Mouse (Mus musculus) limb, embryonic 12.5 days (tissue): ENCODE data around the gene Ncor1. TPM values are rescaled to one million over a fixed set of nuclear protein-coding genes. Genes with fewer than 3 reads are reported as not detected.

Experiments used
- ATAC-seq: fragments of 200-750 bp; cut with Nextera tagmentation; 2 replicates; pipeline ENCODE4 v1.8.0; 2017; ENCODE audit warnings: low read depth, moderate TSS enrichment; ENCODE audit not compliant: insufficient number of reproducible peaks, insufficient read depth, low FRiP score, low TSS enrichment
- H3K27ac ChIP-seq: fragments of 300-500 bp; sonication (generic); 2 replicates; pipeline ENCODE4 v1.5.1; 2016; ENCODE audit warnings: mild to moderate bottlenecking, moderate library complexity
- H3K27me3 ChIP-seq: fragments of 300-500 bp; sonication (generic); 2 replicates; pipeline ENCODE4 v1.6.1; 2016; ENCODE audit warnings: mild to moderate bottlenecking, moderate library complexity
- H3K36me3 ChIP-seq: fragments of 300-500 bp; sonication (generic); 2 replicates; pipeline ENCODE4 v1.6.1; 2016; ENCODE audit warnings: mild to moderate bottlenecking, moderate library complexity
- H3K4me1 ChIP-seq: fragments of 300-500 bp; sonication (generic); replicated peaks from 2 replicates; pipeline ENCODE4 v1.6.1; 2016
- H3K4me2 ChIP-seq: fragments of 300-500 bp; sonication (generic); 2 replicates; pipeline ENCODE4 v1.6.1; 2016; ENCODE audit warnings: mild to moderate bottlenecking, moderate library complexity
- H3K4me3 ChIP-seq: fragments of 300-500 bp; sonication (generic); replicated peaks from 2 replicates; pipeline ENCODE4 v1.5.1; 2016; ENCODE audit warnings: mild to moderate bottlenecking
- H3K9ac ChIP-seq: fragments of 300-500 bp; sonication (generic); replicated peaks from 2 replicates; pipeline ENCODE4 v1.6.1; 2016; ENCODE audit warnings: mild to moderate bottlenecking, moderate library complexity
- H3K9me3 ChIP-seq: fragments of 300-500 bp; sonication (generic); 2 replicates; pipeline ENCODE4 v1.6.1; 2016; ENCODE audit warnings: mild to moderate bottlenecking, moderate library complexity
- WGBS: fragments of 180-500 bp; shearing (Covaris S2); methylation state at CpG from one replicate; pipeline ENCODE4 v1.1.7; 2016; 5-methylcytosine and 5-hydroxymethylcytosine counted together
- polyA plus RNA-seq: library from polyadenylated mRNA; unstranded; fragments of >200 nt; fragmentation: Nextera tagmentation; extraction: Ambion mirVana; gene quantifications from 2 replicates; pipeline ENCODE4 v1.2.1, GENCODE M21; 2016

The Ncor1 gene
- polyA plus RNA-seq, 1 experiment from 2014 or later: 193 TPM

- Histone ChIP-seq H3K4me1 (no peaks in the 10 kb centered on the region), H3K27me3 (no peaks in the 10 kb centered on the region), H3K9ac (no peak overlapping the region), H3K4me2 (no peak overlapping the region), H3K27ac (no peak overlapping the region), H3K4me3 (no peak overlapping the region), H3K36me3 (peaks cover 79% of the 10 kb centered on the region), H3K9me3 (no peaks in the 10 kb centered on the region)
- no peak for ATAC-seq
- WGBS: 66% methylated on average over 4 of the region's 4 CpGs
Observed at GRCm38 (mm10) chr11:62351948-62352347, 106.4 kb downstream of the Ncor1 start.

DNA sequence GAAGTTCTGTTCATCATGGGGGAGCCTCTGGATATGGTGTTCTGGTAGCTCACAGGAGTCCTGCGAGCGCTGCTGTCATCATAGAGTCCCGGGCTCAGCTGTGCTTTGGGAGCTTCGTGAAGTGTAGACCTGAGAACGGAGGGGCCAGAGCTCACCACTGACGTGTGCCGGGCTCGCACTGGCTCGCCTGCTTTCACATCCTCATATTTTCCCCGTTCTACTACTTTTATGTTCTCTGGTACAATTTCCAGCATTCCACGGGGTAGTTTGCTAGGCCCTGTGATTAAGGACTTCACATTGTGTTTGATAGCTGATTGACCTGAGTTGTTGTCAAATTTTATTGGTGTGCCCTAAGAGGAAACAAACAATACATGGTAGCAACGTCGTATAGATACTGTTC, 115.3 kb downstream of the Ncor1 start:
- H3K9ac ChIP-seq: no peak overlapping the region
- no peaks in the 10 kb centered on the region for H3K4me1 ChIP-seq
- H3K4me2 ChIP-seq: no peak overlapping the region
- peaks cover 70% of the 10 kb centered on the region for H3K36me3 ChIP-seq
- H3K27ac ChIP-seq: no peak overlapping the region
- no peak for ATAC-seq
- 91% methylated on average over 13 of the region's 13 CpGs for WGBS
- H3K27me3 ChIP-seq: no peaks in the 10 kb centered on the region
- H3K9me3 ChIP-seq: no peaks in the 10 kb centered on the region
- no peak overlapping the region for H3K4me3 ChIP-seq

- ATAC-seq: no peak
- Histone ChIP-seq H3K4me2 (no peak overlapping the region), H3K4me1 (no peaks in the 10 kb centered on the region), H3K9me3 (no peaks in the 10 kb centered on the region), H3K4me3 (no peak overlapping the region), H3K27me3 (no peaks in the 10 kb centered on the region), H3K36me3 (peaks cover 95% of the 10 kb centered on the region), H3K27ac (no peak overlapping the region), H3K9ac (no peak overlapping the region)
- WGBS: 95% methylated on average over 4 of the region's 4 CpGs
Observed at GRCm38 (mm10) chr11:62332228-62332627, 126.1 kb downstream of the Ncor1 start.

DNA sequence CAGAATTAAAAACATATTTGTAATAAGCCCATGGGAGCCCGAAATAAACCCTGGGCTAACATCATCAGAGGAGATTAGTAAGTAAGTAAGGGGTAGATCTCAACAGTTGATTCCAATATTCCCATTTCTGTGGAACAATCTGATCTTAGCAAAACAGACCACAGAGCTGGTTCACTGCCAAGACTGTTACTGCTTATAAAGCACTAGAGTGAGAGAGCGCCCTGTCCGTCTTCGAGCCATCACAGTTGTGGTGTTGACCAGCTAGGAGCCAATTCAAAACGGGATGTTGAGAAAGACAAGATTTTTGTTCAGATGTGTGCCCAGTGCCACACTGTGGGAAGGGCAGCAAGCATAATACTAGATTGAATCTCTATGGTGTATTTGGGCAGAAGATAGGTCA, 127.2 kb downstream of the Ncor1 start:
- no peak overlapping the region for H3K4me3 ChIP-seq
- H3K36me3 ChIP-seq: peaks cover 95% of the 10 kb centered on the region
- 85% methylated on average over 5 of the region's 5 CpGs for WGBS
- H3K4me2 ChIP-seq: no peak overlapping the region
- H3K27me3 ChIP-seq: no peaks in the 10 kb centered on the region
- H3K4me1 ChIP-seq: no peaks in the 10 kb centered on the region
- ATAC-seq: no peak
- H3K27ac ChIP-seq: no peak overlapping the region
- no peak overlapping the region for H3K9ac ChIP-seq
- H3K9me3 ChIP-seq: no peaks in the 10 kb centered on the region

DNA sequence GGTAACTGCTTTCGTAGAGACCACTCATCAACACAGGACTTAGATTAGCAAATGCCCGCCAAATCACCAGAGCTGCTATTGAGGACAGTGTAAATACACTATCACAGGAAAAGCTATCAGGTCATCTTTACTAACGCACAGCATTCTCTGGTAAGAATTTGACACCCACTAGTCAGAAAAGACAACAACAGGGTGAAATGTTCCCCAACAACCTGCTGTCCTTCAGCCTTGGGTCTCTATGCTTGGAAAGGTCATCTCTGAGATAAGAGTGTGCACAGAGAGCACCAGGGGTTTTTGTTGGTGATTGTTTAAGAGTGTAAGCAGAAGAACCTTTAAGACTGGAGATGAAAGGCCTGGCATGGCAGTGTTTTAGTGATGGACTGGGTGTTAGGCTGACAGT, 134.7 kb downstream of the Ncor1 start:
- no peaks in the 10 kb centered on the region for H3K4me1 ChIP-seq
- H3K9ac ChIP-seq: no peak overlapping the region
- H3K4me3 ChIP-seq: no peak overlapping the region
- peaks cover 95% of the 10 kb centered on the region for H3K36me3 ChIP-seq
- WGBS: 83% methylated on average over 3 of the region's 3 CpGs
- no peak overlapping the region for H3K27ac ChIP-seq
- no peak for ATAC-seq
- no peak overlapping the region for H3K4me2 ChIP-seq
- no peaks in the 10 kb centered on the region for H3K9me3 ChIP-seq
- no peaks in the 10 kb centered on the region for H3K27me3 ChIP-seq

- Histone ChIP-seq H3K27me3 (no peaks in the 10 kb centered on the region), H3K36me3 (peaks cover 95% of the 10 kb centered on the region), H3K4me1 (no peaks in the 10 kb centered on the region), H3K9ac (no peak overlapping the region), H3K27ac (no peak overlapping the region), H3K4me3 (no peak overlapping the region), H3K4me2 (no peak overlapping the region), H3K9me3 (no peaks in the 10 kb centered on the region)
- no peak for ATAC-seq
- 89% methylated on average over 3 of the region's 3 CpGs for WGBS
Observed at GRCm38 (mm10) chr11:62320097-62320496, 138.2 kb downstream of the Ncor1 start.

- WGBS: 90% methylated on average over 11 of the region's 11 CpGs
- H3K36me3 ChIP-seq: peaks cover 97% of the 10 kb centered on the region
Observed at GRCm38 (mm10) chr11:62317746-62318145, 140.6 kb downstream of the Ncor1 start.

DNA sequence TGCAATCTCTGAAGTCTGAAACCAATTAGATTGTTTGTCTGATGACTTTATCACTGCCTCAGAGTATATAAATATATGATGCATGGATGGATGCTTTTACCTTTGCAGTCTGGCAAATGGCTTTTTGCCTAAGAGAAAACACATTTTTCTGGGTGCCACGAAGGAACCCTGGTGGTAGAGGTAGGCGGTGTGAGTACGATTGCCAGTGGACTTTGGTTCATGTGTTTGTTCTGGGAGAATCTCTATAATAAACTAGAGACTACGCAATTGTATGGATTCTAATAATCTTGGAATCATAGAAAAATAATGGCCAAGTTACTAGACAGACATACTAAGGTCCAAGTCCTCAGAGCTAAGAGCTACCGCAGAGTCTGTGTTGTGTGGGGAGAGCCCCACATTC, 143.4 kb downstream of the Ncor1 start:
- Histone ChIP-seq H3K27me3 (no peaks in the 10 kb centered on the region), H3K9ac (no peak overlapping the region), H3K4me2 (no peak overlapping the region), H3K4me1 (no peaks in the 10 kb centered on the region), H3K27ac (no peak overlapping the region), H3K9me3 (no peaks in the 10 kb centered on the region), H3K4me3 (no peak overlapping the region), H3K36me3 (peaks cover 81% of the 10 kb centered on the region)
- WGBS: 92% methylated on average over 5 of the region's 5 CpGs
- ATAC-seq: no peak

More at GRCm38 (mm10) chr11:62317746-62318145, 140.6 kb downstream of the Ncor1 start:
- ATAC-seq: no peak
- H3K9me3 ChIP-seq: no peaks in the 10 kb centered on the region
- no peak overlapping the region for H3K4me2 ChIP-seq
- H3K27me3 ChIP-seq: no peaks in the 10 kb centered on the region
- no peak overlapping the region for H3K27ac ChIP-seq
- H3K4me3 ChIP-seq: no peak overlapping the region
- H3K4me1 ChIP-seq: no peaks in the 10 kb centered on the region
- no peak overlapping the region for H3K9ac ChIP-seq

DNA sequence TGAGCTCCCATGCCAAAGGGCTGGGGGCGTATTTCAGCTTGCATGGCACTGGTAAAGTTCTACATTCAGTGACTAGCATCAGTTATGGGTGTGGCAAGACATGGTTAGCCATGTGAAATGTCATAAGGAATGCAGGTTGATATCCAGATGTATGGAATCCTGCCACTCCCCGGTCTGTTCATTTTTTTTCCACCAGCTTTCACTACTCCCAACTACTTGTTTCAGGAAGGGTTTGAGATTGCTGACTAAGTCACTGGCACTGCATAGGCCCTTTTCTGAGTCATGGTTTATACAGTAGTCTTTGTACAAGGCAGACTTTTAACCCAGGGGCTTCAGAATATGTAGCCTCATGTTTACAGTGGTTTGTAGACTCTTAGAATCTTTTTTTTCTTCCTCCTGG, 149.0 kb downstream of the Ncor1 start:
- peaks cover 58% of the 10 kb centered on the region for H3K36me3 ChIP-seq
- H3K9ac ChIP-seq: no peak overlapping the region
- no peaks in the 10 kb centered on the region for H3K9me3 ChIP-seq
- no peak overlapping the region for H3K27ac ChIP-seq
- H3K4me2 ChIP-seq: no peak overlapping the region
- H3K27me3 ChIP-seq: no peaks in the 10 kb centered on the region
- WGBS: 94% methylated on average over 2 of the region's 2 CpGs
- ATAC-seq: no peak
- H3K4me3 ChIP-seq: no peak overlapping the region
- no peaks in the 10 kb centered on the region for H3K4me1 ChIP-seq

GRCm38 (mm10) chr11:62305866-62306265, 152.5 kb downstream of the Ncor1 start:
- no peaks in the 10 kb centered on the region for H3K27me3 ChIP-seq
- H3K4me2 ChIP-seq: no peak overlapping the region
- H3K9ac ChIP-seq: no peak overlapping the region
- H3K4me3 ChIP-seq: no peak overlapping the region
- H3K36me3 ChIP-seq: peaks cover 35% of the 10 kb centered on the region
- WGBS: 90% methylated on average over 2 of the region's 2 CpGs
- H3K4me1 ChIP-seq: no peaks in the 10 kb centered on the region
- H3K27ac ChIP-seq: no peak overlapping the region
- ATAC-seq: no peak
- no peaks in the 10 kb centered on the region for H3K9me3 ChIP-seq

DNA sequence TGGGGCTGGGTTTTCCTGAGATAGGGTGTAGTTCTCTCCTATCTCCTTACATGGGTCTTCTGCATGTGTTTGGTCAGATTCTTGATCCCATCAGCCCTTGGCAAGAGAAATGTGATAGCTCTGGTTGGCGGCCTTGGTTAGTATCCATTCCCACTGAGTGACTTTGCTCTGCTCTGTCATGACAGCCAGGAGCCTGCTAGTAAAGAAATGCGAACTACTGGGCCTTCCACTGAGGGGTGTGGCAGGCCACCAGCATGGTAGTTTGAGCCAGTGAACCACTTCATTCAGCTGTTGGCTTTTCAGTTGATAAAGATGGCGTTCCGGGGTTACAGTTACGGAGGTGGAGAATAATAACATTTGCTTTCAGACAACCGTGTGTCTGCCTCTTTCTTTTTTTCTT, 159.5 kb downstream of the Ncor1 start:
- Histone ChIP-seq H3K27ac (no peak overlapping the region), H3K4me1 (no peaks in the 10 kb centered on the region), H3K36me3 (peaks cover 43% of the 10 kb centered on the region), H3K9me3 (no peaks in the 10 kb centered on the region), H3K4me3 (no peak overlapping the region), H3K4me2 (no peak overlapping the region), H3K9ac (no peak overlapping the region), H3K27me3 (no peaks in the 10 kb centered on the region)
- no peak for ATAC-seq
- 87% methylated on average over 6 of the region's 6 CpGs for WGBS

DNA sequence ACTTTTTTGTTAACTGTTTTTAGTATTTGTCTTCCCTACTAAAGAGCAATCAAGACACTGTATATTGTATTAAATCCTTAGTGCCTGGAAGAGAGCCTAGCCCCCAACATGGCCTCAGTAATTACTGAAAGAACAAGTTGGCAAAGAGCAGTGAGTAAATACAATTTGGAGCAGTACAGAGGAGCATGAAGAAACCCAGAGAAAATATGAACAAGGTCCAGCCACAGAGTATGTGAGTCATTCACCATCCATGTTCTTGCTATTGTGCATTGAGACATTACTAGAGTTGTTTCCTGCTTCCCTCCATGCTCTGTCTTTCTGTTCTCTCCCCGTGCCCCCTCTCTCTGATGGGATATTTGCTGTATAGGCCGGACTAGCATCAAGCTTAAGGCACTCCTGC, 164.2 kb downstream of the Ncor1 start:
- Histone ChIP-seq H3K4me2 (no peak overlapping the region), H3K4me1 (no peaks in the 10 kb centered on the region), H3K36me3 (peaks cover 68% of the 10 kb centered on the region), H3K27me3 (no peaks in the 10 kb centered on the region), H3K9ac (no peak overlapping the region), H3K9me3 (no peaks in the 10 kb centered on the region), H3K27ac (no peak overlapping the region), H3K4me3 (no peak overlapping the region)
- 83% methylated on average over 2 of the region's 2 CpGs for WGBS
- ATAC-seq: no peak
